8 mouse cellular contexts compared by ENCODE assay signal in genomic region chr3:98223783-98224580, GRCm38 (mm10). TPM values are rescaled to one million over a fixed set of nuclear protein-coding genes. Genes with fewer than 3 reads are reported as not detected.
DNase-seq lines count a peak whose midpoint lies in the region; ATAC-seq and TF ChIP-seq lines count a peak whose summit lies in the region.

No protein-coding gene starts in this region.

- no peak for TF ChIP-seq POLR2A in cortical plate, adult 2 months (IDR thresholded peaks at IDR 0.05; ENCODE audit: extremely low read depth, insufficient read depth, low read length)

- peak; percentile 85 for TF ChIP-seq CTCF in cortical plate, adult 2 months (IDR thresholded peaks at IDR 0.05; ENCODE audit: extremely low read depth, insufficient read depth, low read length)
- peak; percentile 81 for TF ChIP-seq CTCF in hindbrain, postnatal 0 days (IDR thresholded peaks at IDR 0.05; ENCODE audit: low read depth)

- 7% methylated on average over 9 of the region's 9 CpGs for WGBS in hindbrain, postnatal 0 days

- no peak overlapping the region for H3K9ac ChIP-seq in hindbrain, postnatal 0 days (replicated peaks; ENCODE audit: low read length)

- H3K4me3 ChIP-seq in cortical plate, adult 2 months (ENCODE audit: insufficient read depth, low read length) = no peak overlapping the region
- no peak overlapping the region for H3K4me3 ChIP-seq in hindbrain, postnatal 0 days (ENCODE audit: low read length)

- H3K9me3 ChIP-seq in hindbrain, postnatal 0 days (ENCODE audit: low read length) = no peaks in the 10 kb centered on the region

- peak; percentile 59 to 81 for DNase-seq in adrenal gland, adult (ENCODE audit: inconsistent age in 2 of 2, low spot score in 1 of 2)
- peak; percentile 17 to 28 for DNase-seq in gastrocnemius, adult 8-10 months (ENCODE audit: low spot score in 2 of 2)
- DNase-seq in hindbrain, postnatal 0 days (ENCODE audit: low spot score) = peak; percentile 85
- peak; percentile 36 for DNase-seq in left cerebral cortex, adult 11 months (ENCODE audit: low spot score)
- peak; percentile 70 for DNase-seq in lung, postnatal 25 days (ENCODE audit: low spot score)
- DNase-seq in right cerebral cortex, postnatal 14 days = peak; percentile 71

- H3K4me1 ChIP-seq in cortical plate, adult 2 months (ENCODE audit: control insufficient read depth, insufficient read depth, low read length) = no peaks in the 10 kb centered on the region
- H3K4me1 ChIP-seq in hindbrain, postnatal 0 days (ENCODE audit: insufficient read depth, low read length) = no peaks in the 10 kb centered on the region

- H3K4me2 ChIP-seq in hindbrain, postnatal 0 days (ENCODE audit: low read depth, low read length) = no peak overlapping the region

- no peaks in the 10 kb centered on the region for H3K36me3 ChIP-seq in hindbrain, postnatal 0 days (ENCODE audit: insufficient read depth, low read length)

- ATAC-seq in hindbrain, postnatal 0 days = peak; percentile 88
- ATAC-seq in monocyte, adult 5-6 weeks (replicated peaks; ENCODE audit: insufficient number of reproducible peaks, low FRiP score, low TSS enrichment, poor library complexity, severe bottlenecking) = no peak

- no peaks in the 10 kb centered on the region for H3K27me3 ChIP-seq in hindbrain, postnatal 0 days (ENCODE audit: insufficient read depth, low read length)

- no peak overlapping the region for H3K27ac ChIP-seq in cortical plate, adult 2 months (ENCODE audit: insufficient read depth, low read length)
- no peak overlapping the region for H3K27ac ChIP-seq in hindbrain, postnatal 0 days

RNA-seq across cellular contexts. Expression of gene Reg4, which starts 2.0 kb away (rescaled TPM):
- not detected in 2 replicates for polyA plus RNA-seq in cortical plate, adult 2 months (2012; rRNA removed)
- total RNA-seq in gastrocnemius, adult 8-10 months (2022) = not detected
- total RNA-seq in hindbrain, postnatal 0 days (2014; rRNA removed) = not detected in 2 replicates
- 0.19 TPM in 1 of 2 replicates, not detected in the other for polyA plus RNA-seq in hindbrain, postnatal 0 days (2015; fragmentation: Nextera tagmentation; extraction: Ambion mirVana)
- not detected in 3 replicates for total RNA-seq in monocyte, adult 5-6 weeks (2017)

RNA-seq across cellular contexts. Expression of gene Hmgcs2, which starts 56.3 kb away (rescaled TPM):
- polyA plus RNA-seq in cortical plate, adult 2 months (2012; rRNA removed) = 5.3 and 5.4 TPM in 2 replicates
- total RNA-seq in gastrocnemius, adult 8-10 months (2022) = 1 to 10 TPM in 2 of 4 experiments, under 1 TPM in 2; 0.19 to 1.4 (median 0.76) TPM
- 23.9 and 30.5 TPM in 2 replicates for total RNA-seq in hindbrain, postnatal 0 days (2014; rRNA removed)
- 40.2 and 42.2 TPM in 2 replicates for polyA plus RNA-seq in hindbrain, postnatal 0 days (2015; fragmentation: Nextera tagmentation; extraction: Ambion mirVana)
- total RNA-seq in monocyte, adult 5-6 weeks (2017) = not detected in 3 replicates

Comparison
In these comparisons a context has a peak if more than half of its experiments do, and no peak if none do; other contexts are left out.
1. DNase-seq: peak in every context shown above with its lines; median percentile 85 in hindbrain, postnatal 0 days; 71 in right cerebral cortex, postnatal 14 days; 70 in adrenal gland, adult; 70 in lung, postnatal 25 days; 36 in left cerebral cortex, adult 11 months; 22 in gastrocnemius, adult 8-10 months.
2. RNA of gene Hmgcs2, which starts 56.3 kb away (total RNA-seq): 23.9 to 30.5 TPM in hindbrain, postnatal 0 days; 0.19 to 1.4 TPM in gastrocnemius, adult 8-10 months and not detected in monocyte, adult 5-6 weeks; every median in the first group is over 10 times any median in the second.